Mouse (Mus musculus) skeletal muscle tissue, postnatal 0 days (tissue): Measurements from ENCODE around the gene Gm21812. TPM values are rescaled to one million over a fixed set of nuclear protein-coding genes. Genes with fewer than 3 reads are reported as not detected.

ENCODE experiments used
- polyA plus RNA-seq: library from polyadenylated mRNA; unstranded; fragments of >200 nt; fragmentation: Nextera tagmentation; extraction: Ambion mirVana; gene quantifications from 2 replicates; pipeline ENCODE4 v1.2.1, GENCODE M21; 2015

The Gm21812 gene
- not detected in 2 replicates for polyA plus RNA-seq

GRCm38 (mm10) chrY:9347084-9347483, at the start of gene Gm21812:
Gm21812 (minus strand) TSS chrY:9347184.

Other genes with a start within 250 kb of the Gm21812 start
- not detected in 2 replicates for gene Gm21292, start 213.3 kb downstream of the Gm21812 start, polyA plus RNA-seq
- gene Gm21721, start 145.0 kb downstream of the Gm21812 start, polyA plus RNA-seq, result not detected in 2 replicates
- gene Gm21874, start 69.0 kb upstream of the Gm21812 start, polyA plus RNA-seq, result not detected in 2 replicates